Mouse (Mus musculus): ENCODE results near the gene Slco2b1. TPM values are rescaled to one million over a fixed set of nuclear protein-coding genes. Genes with fewer than 3 reads are reported as not detected.

Slco2b1 gene
- polyA plus RNA-seq, 1 experiment from 2014 or later: 1.3 TPM

GRCm38 (mm10) chr7:99663507-99664220 lies 47.5 kb downstream of the Slco2b1 start:
- Histone ChIP-seq H3K36me3 (ENCODE audit: control insufficient read depth, insufficient read depth, low read length) (no peaks in the 10 kb centered on the region), H3K4me2 (ENCODE audit: low read length) (no peak overlapping the region), H3K27me3 (ENCODE audit: control insufficient read depth, insufficient read depth, low read length) (peaks cover 9% of the 10 kb centered on the region), H3K4me1 (ENCODE audit: control insufficient read depth in 2 of 2, insufficient read depth in 2 of 2, low read length in 2 of 2) (peaks cover 5 to 15% of the 10 kb centered on the region in 2 experiments; a peak in 3 of 4 replicates), H3K9ac (ENCODE audit: low read length) (no peak overlapping the region), H3K27ac (replicated peaks in 1 of 2; ENCODE audit: control insufficient read depth in 1 of 2, insufficient read depth in 1 of 2, low read depth in 2 of 2, low read length in 2 of 2) (no peak overlapping the region), H3K9me3 (ENCODE audit: control insufficient read depth, low read length) (no peaks in the 10 kb centered on the region), H3K4me3 (ENCODE audit: control insufficient read depth in 1 of 2, insufficient read depth in 1 of 2, low read depth in 1 of 2, low read length in 2 of 2) (no peak overlapping the region)
- no peak for ATAC-seq (ENCODE audit: insufficient number of reproducible peaks, insufficient read depth, low FRiP score, low read depth)
- WGBS: 82% methylated on average over 9 of the region's 9 CpGs

GRCm38 (mm10) chr7:99662311-99662710 lies 48.8 kb downstream of the Slco2b1 start:
- Histone ChIP-seq H3K4me3 (ENCODE audit: control insufficient read depth in 1 of 2, insufficient read depth in 1 of 2, low read depth in 1 of 2, low read length in 2 of 2) (no peak overlapping the region), H3K27me3 (ENCODE audit: control insufficient read depth, insufficient read depth, low read length) (peaks cover 17% of the 10 kb centered on the region), H3K4me1 (ENCODE audit: control insufficient read depth in 2 of 2, insufficient read depth in 2 of 2, low read length in 2 of 2) (peaks cover 5 to 15% of the 10 kb centered on the region in 2 experiments; a peak in 3 of 4 replicates), H3K9me3 (ENCODE audit: control insufficient read depth, low read length) (no peaks in the 10 kb centered on the region), H3K9ac (ENCODE audit: low read length) (no peak overlapping the region), H3K4me2 (ENCODE audit: low read length) (no peak overlapping the region), H3K36me3 (ENCODE audit: control insufficient read depth, insufficient read depth, low read length) (no peaks in the 10 kb centered on the region), H3K27ac (replicated peaks in 1 of 2; ENCODE audit: control insufficient read depth in 1 of 2, insufficient read depth in 1 of 2, low read depth in 2 of 2, low read length in 2 of 2) (no peak overlapping the region)
- ATAC-seq (ENCODE audit: insufficient number of reproducible peaks, insufficient read depth, low FRiP score, low read depth): no peak
- 62% methylated on average over 2 of the region's 2 CpGs for WGBS

GRCm38 (mm10) chr7:99661571-99662230 lies 49.4 kb downstream of the Slco2b1 start:
- Histone ChIP-seq H3K27me3 (ENCODE audit: control insufficient read depth, insufficient read depth, low read length) (peaks cover 17% of the 10 kb centered on the region), H3K4me2 (ENCODE audit: low read length) (no peak overlapping the region), H3K4me3 (ENCODE audit: control insufficient read depth in 1 of 2, insufficient read depth in 1 of 2, low read depth in 1 of 2, low read length in 2 of 2) (no peak overlapping the region), H3K27ac (replicated peaks in 1 of 2; ENCODE audit: control insufficient read depth in 1 of 2, insufficient read depth in 1 of 2, low read depth in 2 of 2, low read length in 2 of 2) (no peak overlapping the region), H3K36me3 (ENCODE audit: control insufficient read depth, insufficient read depth, low read length) (no peaks in the 10 kb centered on the region), H3K9me3 (ENCODE audit: control insufficient read depth, low read length) (no peaks in the 10 kb centered on the region), H3K4me1 (ENCODE audit: control insufficient read depth in 2 of 2, insufficient read depth in 2 of 2, low read length in 2 of 2) (peaks cover 5 to 15% of the 10 kb centered on the region in 2 experiments; a peak in 3 of 4 replicates), H3K9ac (ENCODE audit: low read length) (no peak overlapping the region)
- WGBS: 47% methylated on average over 14 of the region's 14 CpGs
- peak; percentile 36; the same call in 1 of the 2 replicates for ATAC-seq (ENCODE audit: insufficient number of reproducible peaks, insufficient read depth, low FRiP score, low read depth)

GRCm38 (mm10) chr7:99661071-99661470 lies 50.1 kb downstream of the Slco2b1 start:
- H3K9ac ChIP-seq (ENCODE audit: low read length): no peak overlapping the region
- WGBS: 87% methylated on average over 9 of the region's 9 CpGs
- ATAC-seq (ENCODE audit: insufficient number of reproducible peaks, insufficient read depth, low FRiP score, low read depth): no peak
- no peak overlapping the region for H3K27ac ChIP-seq (replicated peaks in 1 of 2; ENCODE audit: control insufficient read depth in 1 of 2, insufficient read depth in 1 of 2, low read depth in 2 of 2, low read length in 2 of 2)
- H3K27me3 ChIP-seq (ENCODE audit: control insufficient read depth, insufficient read depth, low read length): peaks cover 17% of the 10 kb centered on the region
- H3K4me1 ChIP-seq (ENCODE audit: control insufficient read depth in 2 of 2, insufficient read depth in 2 of 2, low read length in 2 of 2): peaks cover 5 to 15% of the 10 kb centered on the region in 2 experiments; a peak in 3 of 4 replicates
- no peaks in the 10 kb centered on the region for H3K36me3 ChIP-seq (ENCODE audit: control insufficient read depth, insufficient read depth, low read length)
- no peak overlapping the region for H3K4me2 ChIP-seq (ENCODE audit: low read length)
- no peaks in the 10 kb centered on the region for H3K9me3 ChIP-seq (ENCODE audit: control insufficient read depth, low read length)
- no peak overlapping the region for H3K4me3 ChIP-seq (ENCODE audit: control insufficient read depth in 1 of 2, insufficient read depth in 1 of 2, low read depth in 1 of 2, low read length in 2 of 2)

GRCm38 (mm10) chr7:99659379-99660029 lies 51.6 kb downstream of the Slco2b1 start:
- Histone ChIP-seq H3K27ac (replicated peaks in 1 of 2; ENCODE audit: control insufficient read depth in 1 of 2, insufficient read depth in 1 of 2, low read depth in 2 of 2, low read length in 2 of 2) (no peak overlapping the region), H3K36me3 (ENCODE audit: control insufficient read depth, insufficient read depth, low read length) (no peaks in the 10 kb centered on the region), H3K27me3 (ENCODE audit: control insufficient read depth, insufficient read depth, low read length) (peaks cover 17% of the 10 kb centered on the region), H3K9ac (ENCODE audit: low read length) (no peak overlapping the region), H3K4me2 (ENCODE audit: low read length) (no peak overlapping the region), H3K4me3 (ENCODE audit: control insufficient read depth in 1 of 2, insufficient read depth in 1 of 2, low read depth in 1 of 2, low read length in 2 of 2) (no peak overlapping the region), H3K4me1 (ENCODE audit: control insufficient read depth in 2 of 2, insufficient read depth in 2 of 2, low read length in 2 of 2) (peaks cover 5 to 8% of the 10 kb centered on the region in 2 experiments; a peak in 3 of 4 replicates), H3K9me3 (ENCODE audit: control insufficient read depth, low read length) (no peaks in the 10 kb centered on the region)
- no peak for ATAC-seq (ENCODE audit: insufficient number of reproducible peaks, insufficient read depth, low FRiP score, low read depth)
- whole genome bisulfite sequencing: 45% methylated on average over 12 of the region's 12 CpGs

GRCm38 (mm10) chr7:99654244-99654643 lies 56.9 kb downstream of the Slco2b1 start:
- Histone ChIP-seq H3K4me1 (ENCODE audit: control insufficient read depth in 2 of 2, insufficient read depth in 2 of 2, low read length in 2 of 2) (no peaks in the 10 kb centered on the region), H3K4me3 (ENCODE audit: control insufficient read depth in 1 of 2, insufficient read depth in 1 of 2, low read depth in 1 of 2, low read length in 2 of 2) (no peak overlapping the region), H3K27me3 (ENCODE audit: control insufficient read depth, insufficient read depth, low read length) (peaks cover 16% of the 10 kb centered on the region; the same call in 1 of the 2 replicates), H3K27ac (replicated peaks in 1 of 2; ENCODE audit: control insufficient read depth in 1 of 2, insufficient read depth in 1 of 2, low read depth in 2 of 2, low read length in 2 of 2) (no peak overlapping the region), H3K36me3 (ENCODE audit: control insufficient read depth, insufficient read depth, low read length) (no peaks in the 10 kb centered on the region), H3K9me3 (ENCODE audit: control insufficient read depth, low read length) (no peaks in the 10 kb centered on the region), H3K4me2 (ENCODE audit: low read length) (no peak overlapping the region), H3K9ac (ENCODE audit: low read length) (no peak overlapping the region)
- 55% methylated on average over 11 of the region's 11 CpGs for WGBS
- no peak for ATAC-seq (ENCODE audit: insufficient number of reproducible peaks, insufficient read depth, low FRiP score, low read depth)

- no peak overlapping the region for H3K9ac ChIP-seq (ENCODE audit: low read length)
- H3K27me3 ChIP-seq (ENCODE audit: control insufficient read depth, insufficient read depth, low read length): peaks cover 3% of the 10 kb centered on the region; the same call in 1 of the 2 replicates
- H3K4me1 ChIP-seq (ENCODE audit: control insufficient read depth in 2 of 2, insufficient read depth in 2 of 2, low read length in 2 of 2): no peaks in the 10 kb centered on the region
- H3K9me3 ChIP-seq (ENCODE audit: control insufficient read depth, low read length): no peaks in the 10 kb centered on the region
- 63% methylated on average over 4 of the region's 4 CpGs for WGBS
- H3K27ac ChIP-seq (replicated peaks in 1 of 2; ENCODE audit: control insufficient read depth in 1 of 2, insufficient read depth in 1 of 2, low read depth in 2 of 2, low read length in 2 of 2): no peak overlapping the region
- H3K4me3 ChIP-seq (ENCODE audit: control insufficient read depth in 1 of 2, insufficient read depth in 1 of 2, low read depth in 1 of 2, low read length in 2 of 2): no peak overlapping the region
- H3K4me2 ChIP-seq (ENCODE audit: low read length): no peak overlapping the region
- ATAC-seq (ENCODE audit: insufficient number of reproducible peaks, insufficient read depth, low FRiP score, low read depth): no peak
- H3K36me3 ChIP-seq (ENCODE audit: control insufficient read depth, insufficient read depth, low read length): no peaks in the 10 kb centered on the region
These were observed 61.6 kb downstream of the Slco2b1 start for GRCm38 (mm10) chr7:99649585-99649984.

All from heart, embryonic 14.5 days (tissue).